Mouse (Mus musculus) thymus, adult 18-20 months (tissue): ENCODE results near the gene Prkce.

Experiments used
- DNase-seq, 2 experiments: peaks; one replicate each; pipeline ENCODE4 v3.0.0; 2022; ENCODE audit warnings: mixed read lengths in 2 of 2

Gene Prkce

DNA sequence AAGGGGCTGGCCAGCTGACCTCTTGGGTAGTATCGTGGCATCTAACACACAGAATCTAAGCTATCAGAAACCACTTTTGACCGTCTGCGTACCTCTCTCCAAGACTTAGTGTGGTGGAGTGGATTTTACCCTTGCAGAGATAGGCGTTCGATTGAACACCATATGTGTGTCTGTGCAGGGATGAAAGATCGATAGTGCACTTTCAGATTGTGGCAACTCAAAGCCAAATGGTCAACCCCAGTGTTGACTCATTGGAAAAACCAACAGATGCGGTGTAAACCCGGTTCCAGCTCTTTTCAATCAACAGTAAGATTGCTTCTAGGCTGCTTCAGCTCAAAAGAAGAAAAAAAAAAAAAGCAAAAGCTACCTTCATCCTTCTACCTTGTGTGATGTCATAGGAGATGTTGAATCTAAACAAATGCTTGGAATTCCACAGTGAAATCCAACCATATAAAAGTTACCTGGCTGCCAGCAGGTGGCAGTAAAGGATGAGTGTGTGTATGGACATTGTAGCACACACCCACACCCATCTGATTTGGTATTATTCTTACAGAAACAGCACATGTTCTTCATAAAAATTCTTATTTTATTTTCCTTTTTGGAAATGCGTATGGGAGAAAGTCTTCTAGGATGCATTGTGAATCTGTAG, 328.7 kb downstream of the Prkce start:
- no peak for DNase-seq

DNA sequence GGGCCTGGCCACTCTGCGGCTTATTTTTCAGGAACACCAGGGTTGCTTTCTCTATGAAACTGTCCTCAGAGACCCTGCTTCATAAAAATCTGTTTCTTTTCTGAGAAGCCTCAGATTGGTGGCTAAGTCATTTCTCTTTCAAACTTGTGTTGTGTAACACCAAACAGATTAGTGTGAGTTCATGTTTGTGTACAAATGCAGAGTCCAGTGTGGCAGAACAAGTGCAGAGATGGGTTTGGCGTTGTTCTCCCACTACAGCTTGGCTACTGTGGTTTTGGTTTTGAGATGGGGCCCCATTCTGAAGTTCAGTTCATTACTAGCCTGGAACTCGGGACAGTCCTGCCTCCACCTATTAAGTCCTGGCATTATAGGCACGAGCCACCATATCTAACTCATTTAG, 329.7 kb downstream of the Prkce start:
- no peak for DNase-seq

DNA sequence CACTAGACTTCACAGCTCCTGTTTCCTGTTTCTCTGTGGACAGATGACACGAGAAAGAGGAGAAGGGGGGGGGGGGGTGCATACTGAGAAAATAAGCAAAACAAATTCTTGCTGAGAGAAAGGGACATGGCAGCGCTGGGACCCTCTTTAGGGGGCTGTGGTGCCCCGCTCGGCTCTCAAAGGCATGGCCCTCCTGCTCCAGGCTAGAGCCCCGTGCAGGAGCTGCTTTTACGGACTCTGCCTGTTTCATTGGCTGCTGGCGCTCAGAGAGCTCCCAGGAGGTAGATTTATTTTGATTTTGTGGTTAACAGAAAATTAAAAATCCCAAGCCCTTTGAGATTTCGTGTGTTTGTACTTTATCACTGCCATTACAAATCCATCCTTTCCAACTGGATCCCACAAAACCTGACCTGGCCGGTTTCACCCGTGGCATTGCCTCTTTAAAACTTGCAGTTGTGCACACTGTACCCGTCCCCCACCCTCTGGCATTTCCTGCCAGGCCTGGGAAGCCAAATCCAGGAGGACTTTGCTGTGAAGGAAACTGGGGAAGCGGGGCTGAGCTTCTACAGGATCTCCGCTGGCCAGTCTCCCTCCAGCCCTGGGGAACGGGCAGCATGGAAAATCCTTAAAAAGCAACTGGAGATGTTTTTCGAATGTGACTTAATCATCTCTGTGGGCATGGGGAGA, 331.9 kb downstream of the Prkce start:
- no peak for DNase-seq

DNA sequence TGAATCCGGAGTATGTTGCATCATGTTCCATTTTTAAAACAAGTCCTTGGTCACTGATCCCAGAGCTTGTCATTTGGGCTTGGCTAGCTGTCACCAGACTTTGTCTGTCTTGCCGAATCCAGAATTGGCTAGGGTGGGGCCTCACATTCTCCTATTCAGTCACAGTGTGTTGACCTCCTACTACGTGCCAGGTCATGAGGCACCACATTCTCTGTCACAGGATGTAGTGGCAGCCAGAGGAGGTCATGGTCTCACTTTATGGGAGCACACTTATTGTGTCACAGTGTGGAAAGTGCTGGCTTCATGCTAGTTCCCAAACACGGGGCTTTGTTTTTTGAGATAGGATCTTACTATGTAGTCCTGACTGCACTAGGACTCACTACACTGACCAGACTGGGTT, 333.8 kb downstream of the Prkce start:
- no peak for DNase-seq

DNA sequence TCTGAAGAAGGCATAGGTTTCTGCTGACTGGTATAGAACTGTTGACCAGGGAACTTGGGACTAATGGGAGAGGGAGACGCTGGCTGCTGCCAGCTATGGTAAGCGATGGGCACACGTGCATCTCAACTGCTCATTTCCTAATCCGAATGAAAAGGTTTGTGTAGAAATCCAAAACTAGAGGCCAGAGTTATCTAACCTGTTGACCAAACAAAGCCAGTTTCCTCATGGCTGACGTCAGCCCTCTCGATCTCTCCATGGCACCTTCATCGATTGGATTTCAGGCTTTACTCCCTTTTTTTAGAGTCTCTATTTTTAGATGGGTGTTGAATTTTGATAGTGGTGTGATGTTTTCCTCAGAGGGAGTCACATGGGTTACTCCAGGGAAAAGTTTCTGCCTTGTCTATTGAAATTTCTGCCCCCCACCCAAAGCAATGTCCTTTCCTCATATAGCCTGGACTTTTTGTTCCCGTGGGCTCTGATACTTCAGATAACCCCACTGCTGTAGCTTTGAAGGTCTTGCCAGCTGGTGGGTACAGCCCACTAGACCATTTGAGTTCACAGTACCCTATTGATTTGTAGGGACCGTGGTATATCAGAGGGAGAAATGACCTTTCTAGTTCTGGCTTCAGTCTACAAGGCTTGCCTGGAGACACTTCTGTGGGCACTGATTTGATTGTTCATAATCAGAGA, 335.8 kb downstream of the Prkce start:
- DNase-seq, result no peak

DNA sequence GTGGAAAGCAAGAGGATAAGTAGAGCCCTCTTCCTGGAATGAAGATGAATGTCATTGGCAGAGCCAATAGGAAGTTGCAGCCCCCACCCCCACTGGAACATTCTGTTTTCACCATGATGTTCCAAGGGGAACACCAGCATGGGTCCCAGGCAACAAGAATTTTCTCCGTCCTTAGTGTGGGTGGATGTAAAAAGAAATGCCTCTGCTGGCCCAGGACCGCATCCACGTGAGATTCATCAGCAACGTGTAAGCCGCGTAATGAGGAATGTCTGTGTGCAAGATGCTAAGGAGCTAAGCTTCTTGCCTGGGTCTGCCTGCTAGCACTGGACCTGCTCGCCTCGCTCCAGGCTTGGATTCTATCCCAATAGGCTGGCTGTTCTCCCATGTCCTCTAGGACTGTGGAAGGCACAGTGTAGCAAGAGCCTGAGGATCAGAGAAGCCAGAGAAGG, 337.6 kb downstream of the Prkce start, which contains the start of gene Gm10309:
Gm10309 (minus strand) TSS at position 50 of the 449 bp plus-strand sequence.
- no peak for DNase-seq

DNA sequence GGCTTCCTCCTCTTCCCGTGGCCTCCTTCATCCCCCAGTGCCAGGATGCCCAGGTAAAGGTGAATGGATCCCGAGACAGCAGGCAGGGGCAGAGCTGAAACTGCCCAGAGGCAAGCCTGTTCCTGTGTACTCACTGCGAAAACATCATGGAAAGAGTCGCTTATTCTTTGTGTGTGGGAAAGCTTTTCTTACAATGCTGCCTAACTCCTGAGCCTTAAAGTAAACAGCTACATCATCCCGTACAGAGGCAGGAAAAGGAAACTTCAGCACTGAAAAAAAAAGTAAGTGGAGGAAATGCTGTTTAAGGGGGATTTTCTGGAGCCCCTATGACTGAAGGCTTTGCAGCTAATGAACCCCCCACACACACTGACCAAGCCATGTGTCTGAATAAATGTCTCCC, 339.3 kb downstream of the Prkce start:
- no peak for DNase-seq

DNA sequence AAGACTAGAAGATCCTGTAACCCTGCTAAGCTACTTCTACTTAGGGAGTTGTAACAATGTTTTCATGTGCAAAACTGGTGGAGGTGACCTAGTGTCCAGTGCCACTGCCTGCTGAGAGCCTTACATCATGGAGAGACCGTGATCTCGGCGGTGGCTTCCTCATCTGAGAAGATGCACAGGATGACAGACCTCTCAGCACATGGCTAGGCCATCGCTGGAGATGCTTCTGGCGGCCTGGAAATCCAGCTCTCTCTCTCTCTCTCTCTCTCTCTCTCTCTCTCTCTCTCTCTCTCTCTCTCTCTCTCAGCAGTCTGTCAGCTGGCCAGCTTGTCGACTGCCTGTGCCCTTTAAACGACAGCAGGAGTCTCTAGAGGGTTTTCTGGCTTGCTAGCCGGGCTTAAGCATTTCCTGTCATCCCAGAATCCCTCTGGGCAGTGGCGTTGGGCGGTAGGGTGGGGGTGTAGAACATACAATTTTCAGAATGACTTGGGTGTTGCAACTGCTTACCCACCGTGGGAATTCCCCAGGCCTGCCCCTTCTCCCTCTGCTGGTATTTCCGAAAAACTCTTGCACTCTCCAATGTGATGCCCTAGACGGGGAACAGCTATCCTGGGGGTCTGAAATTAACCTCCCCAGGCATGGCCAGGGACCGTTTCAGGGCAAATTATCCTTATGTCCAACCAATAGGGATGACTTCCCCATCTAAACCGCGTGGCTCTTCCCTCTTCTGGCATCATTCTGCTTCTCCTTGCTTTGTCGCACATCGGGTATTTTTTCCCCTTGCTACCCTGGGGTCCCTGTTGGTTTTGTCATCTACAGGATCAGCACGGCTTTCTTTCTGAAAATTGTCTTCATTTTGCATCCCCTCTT, 340.0 kb downstream of the Prkce start:
- no peak for DNase-seq

DNA sequence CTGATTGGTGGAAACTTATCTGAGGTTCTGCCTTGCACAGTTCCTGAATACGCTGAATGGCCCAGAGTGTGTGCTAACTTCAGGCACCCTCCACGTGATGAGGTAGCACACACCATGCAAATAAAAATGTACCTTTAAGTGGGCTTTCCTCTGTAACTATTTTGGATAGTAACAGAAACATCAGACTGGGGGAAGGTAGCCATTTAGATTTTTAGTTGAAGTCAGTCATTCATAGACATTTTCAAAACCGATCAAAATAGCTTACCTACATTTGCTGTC, 340.6 kb downstream of the Prkce start:
- DNase-seq, result no peak

DNA sequence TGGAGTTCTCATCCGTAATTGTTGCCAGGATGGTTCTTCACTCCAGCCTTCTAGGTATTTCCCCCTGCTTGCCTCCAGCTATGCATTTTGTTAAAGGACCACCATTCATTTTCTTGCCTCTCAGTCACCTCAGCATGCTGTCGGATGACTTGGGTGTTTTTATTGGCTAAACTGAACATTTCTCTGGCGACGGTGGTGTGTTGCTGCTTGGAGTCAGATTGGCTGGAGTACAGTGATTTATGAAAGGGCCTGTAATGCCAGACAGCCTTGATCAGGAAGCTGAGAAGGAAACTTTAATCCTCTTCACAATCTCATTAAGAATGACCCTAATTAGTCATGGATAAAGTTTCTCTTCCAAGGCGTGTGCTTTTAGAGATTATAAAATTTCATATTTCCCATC, 342.3 kb downstream of the Prkce start:
- DNase-seq, result no peak

DNA sequence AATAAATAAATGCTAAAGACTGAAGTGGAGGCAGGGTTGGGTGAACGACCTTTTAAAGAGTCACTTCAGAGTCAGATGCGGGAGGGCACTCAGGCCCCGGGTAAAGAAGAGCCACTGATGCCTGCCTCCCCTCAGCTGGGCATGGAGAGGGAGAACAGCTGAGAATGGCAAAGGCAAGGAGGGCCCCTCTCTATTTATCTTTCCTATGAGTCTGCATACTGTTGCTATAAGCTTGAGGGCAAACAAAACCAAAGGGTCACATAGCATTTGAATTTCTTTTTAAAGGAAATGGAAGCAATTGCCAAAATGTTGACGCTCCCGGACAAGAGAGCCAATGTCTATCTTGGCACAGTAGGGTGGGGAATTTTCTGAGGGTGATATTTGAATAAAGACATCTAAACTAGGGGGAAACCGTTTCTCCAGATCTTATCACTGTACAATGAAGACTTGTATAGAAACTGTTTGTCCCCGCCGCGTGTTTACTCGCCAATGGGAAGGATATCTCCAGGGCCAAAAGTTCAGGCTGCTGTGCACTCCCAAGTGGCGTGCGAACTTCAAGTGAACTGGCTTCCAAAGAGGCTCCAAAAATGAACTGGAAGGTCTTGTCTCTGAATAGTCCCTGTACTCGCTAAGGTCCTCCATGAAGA, 347.5 kb downstream of the Prkce start:
- no peak for DNase-seq

DNA sequence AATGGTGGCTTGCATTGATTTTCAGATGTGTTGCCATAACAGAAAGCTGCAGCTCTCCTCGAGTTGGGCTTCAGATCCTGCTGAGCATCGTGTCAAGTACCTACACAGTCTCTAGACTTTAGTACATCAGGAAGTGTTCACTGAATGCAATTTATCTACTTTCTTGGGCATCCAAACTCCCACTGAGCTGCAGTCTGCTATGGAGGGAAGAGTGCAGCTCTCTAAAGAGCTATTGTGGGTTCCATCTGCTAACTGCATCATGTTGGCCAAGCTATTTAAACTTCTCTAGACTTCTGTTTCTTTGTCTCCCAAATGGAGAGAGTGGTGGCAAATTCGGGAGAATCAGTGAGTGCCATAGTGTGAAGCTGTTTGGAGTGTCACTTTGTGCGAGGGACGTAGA, 349.0 kb downstream of the Prkce start:
- DNase-seq, result no peak

DNA sequence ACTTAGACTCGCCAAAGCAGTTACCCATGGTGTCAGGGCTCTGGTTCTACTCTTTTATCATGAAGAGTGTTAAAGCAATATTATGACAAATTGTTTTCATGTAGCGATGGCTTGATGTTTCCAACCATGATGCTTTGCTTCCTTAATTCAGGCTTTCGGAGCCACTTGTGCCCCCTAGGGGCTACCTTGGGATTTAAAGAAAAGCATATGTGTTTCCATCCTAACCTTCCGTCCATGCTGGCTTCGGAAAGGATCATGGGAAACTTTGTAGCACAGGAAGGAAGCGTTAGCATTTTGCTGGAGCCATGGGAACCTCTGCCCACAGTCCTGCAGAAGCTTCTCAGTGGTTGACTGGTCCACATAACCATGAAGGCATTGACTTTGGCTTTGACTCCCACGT, 351.0 kb downstream of the Prkce start:
- DNase-seq, result no peak

DNA sequence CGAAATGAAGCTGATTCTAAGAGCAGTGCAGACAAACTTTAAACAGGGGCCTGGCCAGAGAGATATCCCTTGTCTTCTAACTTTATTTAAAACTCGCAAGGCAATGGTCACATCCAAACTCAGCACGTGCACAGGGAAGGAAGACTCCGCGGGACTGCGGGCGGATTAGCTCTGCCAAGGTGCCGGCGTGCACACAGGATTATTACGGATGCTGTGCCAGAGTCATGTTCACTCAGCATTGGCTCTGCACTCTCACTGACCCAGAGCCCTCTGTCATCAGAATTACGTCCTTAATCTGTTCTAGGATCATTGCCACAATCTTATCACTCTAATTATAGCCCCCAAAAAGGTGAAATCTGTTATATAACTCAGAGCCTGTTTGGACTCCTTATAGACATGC, 353.7 kb downstream of the Prkce start:
- no peak for DNase-seq

DNA sequence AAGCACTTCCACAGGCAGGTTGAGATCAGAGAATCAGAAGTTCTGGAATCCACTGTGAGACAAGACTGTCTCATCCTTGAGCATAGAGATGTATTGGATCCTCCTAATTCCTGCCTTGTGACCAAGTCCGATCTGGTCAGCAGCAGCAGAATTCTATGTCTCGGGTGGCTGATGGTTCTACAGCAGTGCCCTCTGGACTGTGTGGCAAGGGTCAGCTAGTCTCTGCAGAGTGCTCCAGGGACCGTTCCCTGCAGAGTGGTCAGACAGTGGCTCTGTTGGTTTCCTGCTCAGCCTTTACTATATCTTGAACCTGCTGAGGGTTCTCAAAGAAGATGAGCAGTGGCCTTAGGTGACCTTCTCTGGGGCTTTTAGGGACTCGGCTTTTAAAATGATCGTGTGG, 355.1 kb downstream of the Prkce start:
- DNase-seq, result no peak

DNA sequence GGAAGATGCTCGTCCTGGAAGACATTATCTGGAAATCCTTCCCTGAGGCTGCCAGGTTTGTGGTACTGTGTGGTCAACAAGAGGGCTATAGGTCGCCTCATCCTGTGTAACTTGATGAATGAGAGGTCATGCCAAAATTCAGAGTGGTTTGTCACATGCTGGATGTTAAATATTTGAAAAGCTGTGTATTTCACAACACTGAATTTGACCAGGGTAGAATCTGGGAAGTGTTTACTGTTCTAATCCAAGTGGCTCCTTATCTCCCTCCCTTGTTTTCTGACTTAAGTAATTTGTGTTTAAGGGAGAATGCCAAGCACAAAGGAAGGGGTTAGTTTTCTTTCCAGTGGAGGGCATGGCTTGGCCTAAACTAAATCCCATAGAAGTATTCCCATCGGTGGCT, 355.8 kb downstream of the Prkce start:
- DNase-seq, result no peak

DNA sequence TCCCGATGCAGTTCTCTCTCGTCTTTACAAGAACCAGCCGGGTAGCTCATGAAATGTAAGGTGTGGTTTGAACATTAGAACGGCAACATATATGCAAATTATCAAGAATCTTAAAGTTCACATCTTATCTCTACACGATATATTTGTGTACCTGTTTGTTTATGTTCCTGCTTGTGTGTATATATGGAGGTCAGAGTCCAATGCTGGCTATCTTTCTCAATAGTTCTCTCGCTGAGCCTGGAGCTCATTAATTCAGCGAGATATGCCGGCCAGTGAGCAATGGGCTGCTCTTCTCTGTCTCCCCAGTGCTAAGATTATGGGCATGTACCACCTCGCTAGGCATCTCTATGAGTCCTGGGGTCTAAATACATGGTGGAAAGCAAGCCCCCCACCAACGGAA, 356.3 kb downstream of the Prkce start:
- no peak for DNase-seq

DNA sequence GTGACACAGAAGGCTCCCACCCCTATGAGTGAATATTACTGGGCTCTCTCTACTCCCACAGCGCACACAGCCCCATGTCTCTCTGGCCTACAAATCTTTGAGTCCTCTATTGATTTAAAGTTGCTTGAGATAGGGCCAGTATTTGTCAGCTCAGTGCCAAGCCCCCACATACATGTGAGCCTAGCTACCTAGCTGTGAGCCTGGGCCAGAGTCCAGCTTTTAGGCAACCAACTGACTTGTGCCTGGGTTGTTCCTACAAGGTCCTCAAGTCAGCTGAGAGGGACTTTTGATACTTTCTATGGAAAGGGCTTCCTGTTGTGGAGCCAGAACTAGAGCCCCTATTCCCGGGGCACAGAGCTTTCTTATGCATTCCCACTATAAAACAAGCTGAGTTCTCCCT, 357.5 kb downstream of the Prkce start:
- DNase-seq, result no peak

DNA sequence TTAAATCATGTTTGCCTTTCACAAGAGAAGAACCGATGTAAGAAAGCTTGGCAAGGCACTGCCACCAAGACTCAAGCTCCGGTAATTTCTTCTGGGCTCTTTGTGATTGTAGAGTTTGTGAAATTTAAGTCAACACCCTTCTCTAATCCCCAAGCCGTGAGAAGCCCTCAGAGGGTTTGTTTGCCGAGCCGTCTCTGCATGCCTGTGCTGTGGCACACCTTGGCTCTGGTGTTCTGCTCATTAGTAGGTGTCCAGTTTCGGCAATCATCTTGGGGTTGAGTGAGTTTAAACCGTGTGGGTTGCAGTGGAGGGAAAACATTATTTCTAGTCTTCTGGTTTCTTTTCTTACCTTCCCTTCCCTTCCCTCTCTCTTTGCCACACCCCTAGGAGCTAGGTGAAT, 358.4 kb downstream of the Prkce start:
- DNase-seq, result no peak

DNA sequence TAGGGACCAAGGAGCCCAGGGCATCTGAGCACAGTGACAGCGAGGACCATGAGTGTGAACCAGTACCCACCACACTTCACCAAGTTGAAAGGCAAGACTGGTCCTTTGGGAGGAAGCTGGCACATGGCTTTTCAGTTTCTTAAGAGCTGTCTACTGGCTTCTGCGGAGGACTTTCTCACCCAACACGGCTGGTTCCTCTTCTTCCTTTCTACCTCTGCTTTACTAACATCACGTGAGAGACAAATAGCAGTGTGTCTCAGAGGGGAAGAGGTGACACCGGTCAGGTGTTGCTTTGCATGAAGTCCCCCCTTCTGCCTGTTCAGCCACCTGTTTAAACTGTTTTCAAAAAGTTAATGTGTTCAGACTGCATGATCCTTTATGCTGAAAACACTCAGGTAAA, 359.7 kb downstream of the Prkce start:
- no peak for DNase-seq

DNA sequence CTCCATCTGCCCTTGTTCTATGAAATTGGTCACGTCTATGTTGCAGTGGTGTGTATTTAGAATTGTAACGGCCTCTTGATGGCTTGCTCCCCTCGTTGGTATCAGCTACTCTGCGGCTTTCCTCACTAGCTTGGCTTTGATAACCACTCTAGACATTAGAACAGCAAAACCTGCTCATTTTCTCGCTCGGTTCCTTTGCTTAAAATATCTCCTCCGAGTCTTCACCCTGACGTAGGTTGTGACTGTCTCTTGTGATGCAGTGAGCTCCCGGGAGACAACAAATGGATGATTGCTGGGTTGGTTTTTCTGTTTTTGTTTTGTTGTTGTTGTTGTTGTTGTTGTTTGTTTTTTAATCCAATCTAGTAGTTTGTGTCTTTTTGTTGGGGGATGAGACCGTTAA, 361.4 kb downstream of the Prkce start:
- no peak for DNase-seq

DNA sequence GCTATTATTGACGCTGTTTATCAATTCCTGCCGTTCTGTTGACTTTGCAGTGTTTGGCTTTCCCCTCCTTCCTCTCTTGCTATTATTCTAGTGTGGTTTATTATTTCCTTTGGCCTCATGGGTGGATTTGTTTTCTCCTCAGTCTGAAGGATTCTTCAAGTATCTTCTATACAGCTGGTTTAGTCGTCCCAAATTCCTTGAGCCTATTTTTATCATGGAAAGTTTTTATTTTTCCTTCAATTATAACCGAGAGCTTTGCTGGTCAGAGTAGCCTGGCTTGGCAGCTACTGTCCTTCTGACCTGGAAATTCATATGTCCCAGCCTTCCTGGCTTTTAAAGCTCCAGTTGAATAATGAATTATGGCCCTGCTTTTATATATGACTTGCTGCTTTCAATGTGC, 361.8 kb downstream of the Prkce start:
- no peak for DNase-seq

DNA sequence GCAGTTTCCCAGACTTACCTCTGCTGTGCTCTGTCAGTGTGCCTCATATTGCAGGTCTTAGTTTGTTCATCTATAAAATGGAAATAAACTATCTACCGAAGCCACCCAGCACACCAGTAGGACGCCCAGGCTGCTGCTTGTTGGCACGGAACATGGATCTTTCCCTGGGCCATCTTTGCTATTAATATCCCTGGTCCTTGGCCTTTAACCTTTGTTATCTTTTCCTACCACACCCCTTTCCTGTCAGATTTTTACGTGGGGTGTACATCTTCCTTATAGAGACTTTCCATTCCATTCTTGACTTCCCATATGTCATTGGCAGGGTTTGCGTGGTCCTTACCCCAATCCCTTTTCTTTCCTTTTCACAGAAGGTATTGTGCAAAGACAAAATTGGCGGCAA, 363.6 kb downstream of the Prkce start:
- DNase-seq, result no peak
